Mouse (Mus musculus): Measurements from ENCODE around the gene Arhgef28.

DNA sequence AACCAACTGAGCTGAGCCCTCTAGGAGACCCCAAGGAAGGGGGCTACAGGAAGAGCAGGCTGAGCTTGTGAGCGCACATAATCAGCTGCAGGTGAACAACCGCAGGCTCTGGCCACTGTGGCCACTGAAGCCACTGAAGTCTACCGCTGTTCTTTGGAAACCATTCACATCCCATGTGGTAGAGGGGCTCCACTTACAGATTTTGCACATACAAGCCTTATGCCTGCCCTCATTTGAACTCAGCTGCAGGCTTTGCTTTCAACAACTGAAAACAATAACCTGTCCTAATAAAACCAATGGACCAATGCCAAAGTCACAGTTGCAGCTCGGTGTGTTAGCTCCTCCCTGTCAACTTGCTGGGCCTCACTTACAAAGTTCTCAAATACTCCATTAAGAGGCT, 126.6 kb downstream of the Arhgef28 start:
- TF ChIP-seq CTCF (IDR thresholded peaks at IDR 0.05; ENCODE audit: low read depth) (no peak), EP300 (IDR thresholded peaks at IDR 0.05; ENCODE audit: low read depth) (no peak)

Measured in liver, embryonic 14.5 days (tissue).